Mouse (Mus musculus): Measurements from ENCODE around the gene Etfa.

Gene Etfa

GRCm38 (mm10) chr9:55512027-55512543 lies at the start of gene Etfa:
Gene Etfa (minus strand): TSS chr9:55512243.
- peak; percentile 96 for DNase-seq (ENCODE audit: low spot score)

DNA sequence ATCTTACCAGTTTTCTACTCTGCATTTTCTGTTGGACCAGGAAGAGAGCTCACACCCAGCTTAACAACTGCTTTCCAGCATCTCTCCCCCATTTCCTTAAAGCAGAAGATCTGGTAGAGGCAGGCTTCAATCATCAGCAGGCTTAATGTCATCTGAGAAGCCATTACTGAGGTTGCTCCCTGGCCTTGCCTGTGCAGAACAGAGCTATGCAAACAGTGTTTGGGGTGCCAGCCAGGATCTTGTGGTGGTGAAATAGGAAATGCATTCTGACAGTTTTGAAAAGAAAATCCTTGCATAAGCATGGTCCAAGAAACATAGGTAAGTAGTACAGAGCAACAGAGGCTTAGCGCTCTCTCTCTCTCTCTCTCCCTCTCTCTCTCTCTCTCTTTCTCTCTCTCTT lies 48.9 kb upstream of the Etfa start:
- DNase-seq (ENCODE audit: low spot score): no peak

DNA sequence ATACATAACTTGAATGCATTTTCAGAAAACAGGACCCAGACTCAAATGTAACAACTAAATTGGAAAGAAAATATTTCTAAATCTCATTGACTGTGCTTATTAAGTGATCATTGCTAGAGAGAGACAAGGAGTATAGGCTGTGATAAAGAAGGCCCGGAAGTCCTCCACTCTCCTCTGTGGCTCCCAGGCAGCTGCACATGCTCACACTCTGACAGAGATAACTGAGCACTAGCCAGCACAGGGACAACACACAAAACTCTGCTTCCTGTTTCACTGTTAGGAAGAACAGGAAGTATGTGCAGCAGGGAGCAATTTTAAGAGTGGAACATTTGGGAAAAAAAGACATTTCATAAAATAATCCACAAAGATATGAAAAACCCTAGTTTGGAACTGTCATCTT lies 42.9 kb upstream of the Etfa start:
- no peak for DNase-seq (ENCODE audit: low spot score)

- no peak for DNase-seq (ENCODE audit: low spot score)
Measured at GRCm38 (mm10) chr9:55549302-55549890, 37.4 kb upstream of the Etfa start.

- no peak for DNase-seq (ENCODE audit: low spot score)
Measured at GRCm38 (mm10) chr9:55548871-55549270, 36.8 kb upstream of the Etfa start.

- DNase-seq (ENCODE audit: low spot score): peak; percentile 42
Measured at GRCm38 (mm10) chr9:55546176-55547010, 34.4 kb upstream of the Etfa start.

DNA sequence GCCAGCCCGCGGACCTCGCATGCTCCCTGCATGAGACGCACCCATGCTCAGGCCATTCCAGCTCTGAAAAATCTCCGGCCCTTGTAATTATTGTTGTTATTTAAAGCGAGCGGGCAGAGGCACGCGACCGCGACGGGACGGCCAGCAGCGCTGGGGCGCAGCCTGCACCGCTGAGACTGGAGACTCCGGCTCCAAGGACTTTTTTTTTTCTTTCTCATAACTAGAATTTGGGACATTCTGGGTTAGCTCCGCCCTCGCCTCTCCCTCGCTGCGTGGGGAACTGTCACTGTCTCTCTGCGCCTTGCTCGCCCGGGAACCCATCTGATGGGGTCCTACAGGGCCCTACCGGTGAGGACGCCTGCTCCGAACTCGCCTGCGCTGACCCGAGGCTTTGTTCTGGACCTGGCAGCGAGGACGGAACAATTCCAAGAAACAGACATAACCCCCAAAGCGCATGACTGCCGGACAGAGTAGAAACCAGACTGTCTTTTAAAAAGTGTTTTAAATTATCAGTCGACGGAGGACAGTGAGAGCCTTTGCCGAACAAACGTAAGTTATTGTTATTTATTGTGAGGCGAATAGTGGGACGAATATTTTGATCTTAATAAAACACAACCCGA lies 33.6 kb upstream of the Etfa start:
- DNase-seq (ENCODE audit: low spot score): no peak

GRCm38 (mm10) chr9:55544861-55545555 lies 33.0 kb upstream of the Etfa start:
- DNase-seq (ENCODE audit: low spot score): peak; percentile 32

DNA sequence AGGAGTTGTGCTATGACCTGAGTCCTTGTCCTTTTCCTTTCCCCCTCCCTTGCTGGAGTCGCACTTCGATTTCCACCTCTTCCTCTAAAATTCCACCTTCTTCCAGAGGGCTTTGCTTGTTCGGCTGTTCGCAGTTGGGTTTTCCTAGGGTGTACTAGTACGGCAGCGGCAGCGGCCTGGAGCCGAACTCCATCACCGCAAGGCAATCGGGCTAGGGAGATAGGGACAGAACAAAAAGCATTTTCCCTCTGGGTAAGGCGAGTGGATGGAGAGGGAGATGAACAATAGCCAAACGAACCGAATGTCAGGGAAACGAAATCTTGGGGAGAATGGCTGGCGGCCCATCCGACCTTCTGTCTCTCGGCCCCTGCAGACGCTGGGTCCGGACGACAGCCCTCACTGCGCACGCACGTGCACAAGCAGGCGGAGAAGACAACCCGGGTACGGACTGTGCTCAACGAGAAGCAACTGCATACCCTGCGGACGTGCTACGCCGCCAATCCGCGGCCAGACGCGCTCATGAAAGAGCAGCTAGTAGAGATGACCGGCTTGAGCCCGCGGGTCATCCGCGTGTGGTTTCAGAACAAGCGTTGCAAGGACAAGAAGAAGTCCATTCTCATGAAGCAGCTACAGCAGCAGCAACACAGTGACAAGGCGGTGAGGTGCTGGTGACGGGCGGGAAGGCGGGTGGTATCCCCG lies 31.8 kb upstream of the Etfa start:
- peak; percentile 36 for DNase-seq (ENCODE audit: low spot score)

GRCm38 (mm10) chr9:55543336-55543702 lies 31.3 kb upstream of the Etfa start:
- no peak for DNase-seq (ENCODE audit: low spot score)

GRCm38 (mm10) chr9:55542366-55543325 lies 30.6 kb upstream of the Etfa start:
- DNase-seq (ENCODE audit: low spot score): no peak

GRCm38 (mm10) chr9:55541681-55542365 lies 29.8 kb upstream of the Etfa start:
- peak; percentile 36 for DNase-seq (ENCODE audit: low spot score)

- peak; percentile 83 for DNase-seq (ENCODE audit: low spot score)
Measured at GRCm38 (mm10) chr9:55540888-55541287, 28.8 kb upstream of the Etfa start.

GRCm38 (mm10) chr9:55540391-55540770 lies 28.3 kb upstream of the Etfa start:
- no peak for DNase-seq (ENCODE audit: low spot score)

DNA sequence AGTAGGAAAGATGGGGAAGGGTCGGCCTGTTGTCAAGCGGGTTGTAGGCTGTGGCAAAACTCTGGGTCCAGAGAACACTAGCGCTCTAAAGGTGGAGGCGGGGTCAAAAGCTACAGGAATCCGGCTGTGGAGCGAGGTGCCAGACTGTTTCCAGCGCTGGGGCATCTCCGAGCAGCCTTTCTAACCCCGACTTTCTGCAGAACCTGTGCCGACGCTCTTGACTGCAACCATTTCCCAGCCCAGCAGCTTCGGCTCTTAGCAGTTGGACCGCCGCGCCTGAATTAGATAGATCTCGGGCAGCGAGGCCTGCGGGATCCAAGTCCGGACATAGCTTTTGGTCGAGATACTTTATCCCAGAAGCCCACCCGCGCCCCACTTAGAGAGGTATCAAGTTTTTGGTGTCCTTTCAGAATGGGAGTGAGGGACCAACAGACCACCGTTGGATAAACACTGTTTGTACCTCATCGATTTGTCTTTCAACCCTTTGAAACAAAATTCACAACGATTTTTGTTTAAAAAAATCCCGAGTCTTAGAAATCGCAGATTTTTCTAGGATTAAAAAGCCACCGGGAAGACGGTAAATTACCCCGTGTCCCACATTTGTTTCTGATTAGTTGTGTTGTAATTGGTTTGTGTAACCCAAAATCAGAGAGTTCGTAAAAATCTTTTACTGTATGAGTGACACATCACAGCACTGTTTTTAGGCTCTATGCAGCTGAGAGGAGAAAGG lies 27.8 kb upstream of the Etfa start:
- DNase-seq (ENCODE audit: low spot score): no peak

GRCm38 (mm10) chr9:55539006-55539405 lies 27.0 kb upstream of the Etfa start:
- DNase-seq (ENCODE audit: low spot score): no peak

- no peak for DNase-seq (ENCODE audit: low spot score)
Measured at GRCm38 (mm10) chr9:55538377-55538776, 26.3 kb upstream of the Etfa start, which contains the start of gene Isl2. Gene Isl2 (plus strand): TSS chr9:55538672.

- DNase-seq (ENCODE audit: low spot score): no peak
Measured at GRCm38 (mm10) chr9:55535907-55536306, 23.9 kb upstream of the Etfa start.

DNA sequence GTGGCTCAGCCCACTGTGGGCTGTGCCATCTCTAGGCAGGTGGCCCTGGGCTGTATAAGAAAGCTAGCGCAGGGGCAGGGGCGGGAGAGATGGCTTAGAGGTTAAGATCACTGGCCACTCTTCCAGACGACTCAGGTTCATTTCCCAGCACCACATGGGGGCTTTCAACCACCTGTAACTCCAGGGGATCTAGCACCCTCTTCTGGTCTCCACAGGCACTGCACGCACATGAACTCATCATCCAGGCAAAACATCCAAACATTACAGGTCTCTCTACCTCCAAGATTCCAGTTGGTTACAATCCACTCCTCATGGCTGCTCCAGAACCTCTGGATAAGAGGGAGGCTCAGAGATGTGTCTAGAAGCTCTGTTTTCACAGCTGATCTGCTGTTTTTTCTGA lies 13.7 kb upstream of the Etfa start:
- no peak for DNase-seq (ENCODE audit: low spot score)

Data from yolk sac, embryonic 10.5 days (tissue).